Mouse (Mus musculus): ENCODE measurements around the gene Cpxm2.

Cpxm2 gene

DNA sequence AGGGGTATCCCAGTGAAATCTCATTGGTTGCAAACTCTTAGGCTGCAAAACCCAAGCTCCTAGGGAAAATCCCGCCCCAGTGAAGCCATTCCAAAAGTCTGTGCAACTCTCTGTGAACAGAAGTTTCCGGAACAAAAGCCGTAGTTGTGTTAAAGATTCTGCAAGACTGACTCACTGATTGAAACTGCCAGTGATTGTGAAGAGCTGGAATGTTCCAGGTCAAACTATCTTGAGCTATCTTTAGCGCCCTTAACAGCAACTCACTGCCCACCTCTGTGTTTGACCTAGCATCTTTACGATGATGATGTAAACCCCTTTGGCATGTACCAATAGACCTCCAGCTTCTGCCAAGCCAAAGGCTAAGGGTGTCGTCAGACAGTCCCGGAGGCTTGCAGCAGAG lies 31.3 kb downstream of the Cpxm2 start:
- no peak overlapping the region for H3K4me3 ChIP-seq (replicated peaks; ENCODE audit: low read length)
- 0 out of 2 replicates have a peak, but pooled peaks cover 4% of the 10 kb centered on the region for H3K27me3 ChIP-seq (ENCODE audit: insufficient read depth, low read length)
- no peaks in the 10 kb centered on the region for H3K4me1 ChIP-seq (replicated peaks; ENCODE audit: low read depth, low read length)
- TF ChIP-seq POU5F1 (IDR thresholded peaks at IDR 0.05; ENCODE audit: borderline replicate concordance, low read length), result no peak
- no peak for TF ChIP-seq CTCF (conservative IDR thresholded peaks at IDR 0.05; ENCODE audit: low read length)
- TF ChIP-seq NANOG (IDR thresholded peaks at IDR 0.05; ENCODE audit: borderline replicate concordance, low read length), result no peak
- H3K36me3 ChIP-seq (ENCODE audit: insufficient read depth, low read length), result no peaks in the 10 kb centered on the region
- peaks cover 3% of the 10 kb centered on the region; the same call in 1 of the 2 replicates for H3K9me3 ChIP-seq (ENCODE audit: low read length)

DNA sequence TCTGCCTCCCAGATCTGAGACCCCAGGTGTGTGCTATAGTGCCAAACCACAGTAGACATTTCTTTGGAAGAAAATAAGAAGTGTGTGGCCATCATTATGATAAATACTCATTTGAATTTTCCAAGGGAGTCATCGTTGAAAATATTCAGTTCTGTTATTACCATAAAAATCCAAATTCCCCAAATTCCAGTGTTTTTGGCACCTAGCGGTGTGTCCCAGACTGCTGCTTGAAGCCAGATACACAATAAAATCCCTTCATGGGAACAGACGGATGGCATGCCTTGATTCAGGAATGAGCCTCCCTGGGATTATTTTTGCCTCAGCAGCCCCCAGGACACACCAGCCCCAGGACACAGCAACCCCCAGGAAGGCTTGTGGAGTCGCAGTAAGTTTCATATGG lies 34.7 kb downstream of the Cpxm2 start:
- no peaks in the 10 kb centered on the region for H3K36me3 ChIP-seq (ENCODE audit: insufficient read depth, low read length)
- peaks cover 3% of the 10 kb centered on the region; the same call in 1 of the 2 replicates for H3K9me3 ChIP-seq (ENCODE audit: low read length)
- no peaks in the 10 kb centered on the region for H3K4me1 ChIP-seq (replicated peaks; ENCODE audit: low read depth, low read length)
- H3K27me3 ChIP-seq (ENCODE audit: insufficient read depth, low read length), result 0 out of 2 replicates have a peak, but pooled peaks cover 4% of the 10 kb centered on the region
- TF ChIP-seq NANOG (IDR thresholded peaks at IDR 0.05; ENCODE audit: borderline replicate concordance, low read length) (no peak), CTCF (conservative IDR thresholded peaks at IDR 0.05; ENCODE audit: low read length) (no peak), POU5F1 (IDR thresholded peaks at IDR 0.05; ENCODE audit: borderline replicate concordance, low read length) (no peak)
- no peak overlapping the region for H3K4me3 ChIP-seq (replicated peaks; ENCODE audit: low read length)

DNA sequence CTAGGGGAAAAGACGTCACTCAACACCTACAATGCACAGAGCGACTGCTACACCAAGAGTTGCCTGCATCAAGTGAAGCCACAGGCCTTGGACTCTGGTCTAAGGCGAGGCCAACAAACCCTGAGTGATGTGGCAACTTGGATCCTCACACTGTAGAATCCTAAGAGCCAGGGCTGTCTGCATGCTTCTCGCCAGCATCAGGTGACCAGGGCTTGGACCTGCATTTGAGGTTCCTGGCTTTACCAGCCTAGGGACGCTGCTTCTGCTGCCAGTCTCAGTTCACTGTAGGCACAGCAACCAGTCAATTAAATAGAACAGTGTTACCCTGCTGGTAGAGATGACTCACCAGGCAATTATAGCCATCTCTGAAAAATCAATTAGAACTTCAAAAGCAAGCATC lies 42.8 kb downstream of the Cpxm2 start:
- H3K9me3 ChIP-seq (ENCODE audit: low read length), result no peaks in the 10 kb centered on the region
- H3K4me1 ChIP-seq (replicated peaks; ENCODE audit: low read depth, low read length), result no peaks in the 10 kb centered on the region
- TF ChIP-seq NANOG (IDR thresholded peaks at IDR 0.05; ENCODE audit: borderline replicate concordance, low read length) (no peak), POU5F1 (IDR thresholded peaks at IDR 0.05; ENCODE audit: borderline replicate concordance, low read length) (no peak), CTCF (conservative IDR thresholded peaks at IDR 0.05; ENCODE audit: low read length) (no peak)
- H3K4me3 ChIP-seq (replicated peaks; ENCODE audit: low read length), result no peak overlapping the region
- H3K27me3 ChIP-seq (ENCODE audit: insufficient read depth, low read length), result no peaks in the 10 kb centered on the region
- no peaks in the 10 kb centered on the region for H3K36me3 ChIP-seq (ENCODE audit: insufficient read depth, low read length)

DNA sequence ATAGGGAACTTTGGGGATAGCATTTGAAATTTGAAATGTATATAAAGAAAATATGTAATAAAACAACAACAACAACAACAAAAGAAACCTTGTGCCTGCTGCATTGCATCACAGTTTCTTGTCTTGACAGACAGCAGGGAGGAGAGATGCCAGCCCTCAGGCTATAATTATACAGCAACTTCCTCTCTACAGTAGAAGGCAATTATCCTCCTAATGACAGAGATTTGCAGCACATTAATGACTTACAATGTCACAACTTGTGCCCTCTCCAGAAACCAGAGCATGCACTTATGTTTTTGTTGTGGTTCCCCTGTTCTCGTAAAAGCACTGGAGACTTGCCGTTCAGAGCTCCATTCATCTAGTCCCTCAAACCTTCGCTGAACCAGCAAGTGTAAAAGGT lies 44.2 kb downstream of the Cpxm2 start:
- Histone ChIP-seq H3K27me3 (ENCODE audit: insufficient read depth, low read length) (no peaks in the 10 kb centered on the region), H3K36me3 (ENCODE audit: insufficient read depth, low read length) (no peaks in the 10 kb centered on the region), H3K4me1 (replicated peaks; ENCODE audit: low read depth, low read length) (peaks cover 2% of the 10 kb centered on the region; the same call in 1 of the 2 replicates), H3K4me3 (replicated peaks; ENCODE audit: low read length) (no peak overlapping the region), H3K9me3 (ENCODE audit: low read length) (no peaks in the 10 kb centered on the region)
- TF ChIP-seq CTCF (conservative IDR thresholded peaks at IDR 0.05; ENCODE audit: low read length), result no peak

DNA sequence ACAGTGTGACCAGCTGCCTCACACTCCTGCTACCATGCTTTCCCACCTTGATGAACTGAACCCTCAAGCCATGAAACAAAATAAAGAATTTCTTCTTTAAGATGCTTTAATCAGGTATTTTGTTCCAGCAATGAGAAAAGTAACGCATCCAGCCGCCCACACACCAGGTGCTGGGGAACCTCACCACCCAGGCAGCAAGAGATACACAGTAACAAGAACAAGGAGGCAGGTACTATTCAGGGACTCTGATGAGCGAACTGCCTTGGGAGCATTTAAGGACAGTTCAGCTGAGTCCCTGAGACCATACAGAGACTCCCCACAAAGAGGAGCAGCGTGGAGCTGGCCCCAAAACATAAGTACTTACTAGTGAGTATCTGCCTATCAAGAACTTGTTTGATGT lies 47.6 kb downstream of the Cpxm2 start:
- H3K27me3 ChIP-seq (ENCODE audit: insufficient read depth, low read length), result no peaks in the 10 kb centered on the region
- no peaks in the 10 kb centered on the region for H3K36me3 ChIP-seq (ENCODE audit: insufficient read depth, low read length)
- H3K4me3 ChIP-seq (replicated peaks; ENCODE audit: low read length), result no peak overlapping the region
- H3K9me3 ChIP-seq (ENCODE audit: low read length), result no peaks in the 10 kb centered on the region
- TF ChIP-seq CTCF (conservative IDR thresholded peaks at IDR 0.05; ENCODE audit: low read length) (no peak), POU5F1 (IDR thresholded peaks at IDR 0.05; ENCODE audit: borderline replicate concordance, low read length) (no peak), NANOG (IDR thresholded peaks at IDR 0.05; ENCODE audit: borderline replicate concordance, low read length) (no peak)
- H3K4me1 ChIP-seq (replicated peaks; ENCODE audit: low read depth, low read length), result peaks cover 5% of the 10 kb centered on the region; the same call in 1 of the 2 replicates

DNA sequence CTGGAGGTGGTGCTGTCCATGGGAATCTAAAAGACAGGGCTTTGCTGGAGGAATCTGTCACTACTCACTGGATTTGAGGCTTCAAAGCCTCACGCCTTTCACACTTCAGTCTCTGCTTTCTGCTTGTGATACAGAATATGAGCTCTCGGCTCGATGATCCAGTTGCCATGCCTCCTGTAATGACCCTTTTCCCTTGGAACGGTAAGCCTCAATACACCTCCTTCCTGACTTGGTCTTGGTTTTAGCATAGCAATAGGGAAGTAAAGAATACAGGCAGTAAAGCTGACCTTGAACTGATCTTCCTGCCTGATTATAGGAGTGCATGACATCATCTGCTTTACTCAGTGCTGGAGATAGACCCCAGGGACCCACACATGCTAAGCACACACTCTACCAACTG lies 49.2 kb downstream of the Cpxm2 start:
- Histone ChIP-seq H3K4me1 (replicated peaks; ENCODE audit: low read depth, low read length) (peaks cover 5% of the 10 kb centered on the region; the same call in 1 of the 2 replicates), H3K9me3 (ENCODE audit: low read length) (no peaks in the 10 kb centered on the region), H3K36me3 (ENCODE audit: insufficient read depth, low read length) (no peaks in the 10 kb centered on the region), H3K27me3 (ENCODE audit: insufficient read depth, low read length) (no peaks in the 10 kb centered on the region), H3K4me3 (replicated peaks; ENCODE audit: low read length) (no peak overlapping the region)
- no peak for TF ChIP-seq NANOG (IDR thresholded peaks at IDR 0.05; ENCODE audit: borderline replicate concordance, low read length)
- TF ChIP-seq POU5F1 (IDR thresholded peaks at IDR 0.05; ENCODE audit: borderline replicate concordance, low read length), result no peak
- TF ChIP-seq CTCF (conservative IDR thresholded peaks at IDR 0.05; ENCODE audit: low read length), result no peak

DNA sequence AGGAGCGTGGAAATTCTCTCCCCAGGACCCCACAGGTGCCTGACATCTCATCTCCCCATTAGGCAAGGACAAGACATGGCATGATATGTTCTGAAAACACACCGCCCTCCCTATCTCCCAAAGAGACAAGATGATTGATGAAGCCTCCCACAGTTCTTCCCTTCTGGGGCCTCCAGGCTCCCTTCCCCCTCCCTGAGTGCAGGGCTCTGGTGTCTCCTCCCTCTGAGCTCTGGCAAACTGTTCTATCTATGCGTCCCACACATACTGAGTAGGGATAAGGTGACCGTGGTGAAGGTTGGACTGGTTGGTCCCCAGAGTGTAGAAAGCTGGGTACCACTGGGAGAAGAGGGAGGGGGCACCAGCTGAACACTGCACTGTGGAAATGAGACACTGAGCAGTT lies 56.1 kb downstream of the Cpxm2 start:
- H3K4me1 ChIP-seq (replicated peaks; ENCODE audit: low read depth, low read length), result no peaks in the 10 kb centered on the region
- H3K9me3 ChIP-seq (ENCODE audit: low read length), result peaks cover 27% of the 10 kb centered on the region
- TF ChIP-seq NANOG (IDR thresholded peaks at IDR 0.05; ENCODE audit: borderline replicate concordance, low read length) (no peak), POU5F1 (IDR thresholded peaks at IDR 0.05; ENCODE audit: borderline replicate concordance, low read length) (no peak), CTCF (conservative IDR thresholded peaks at IDR 0.05; ENCODE audit: low read length) (no peak)
- no peaks in the 10 kb centered on the region for H3K36me3 ChIP-seq (ENCODE audit: insufficient read depth, low read length)
- no peak overlapping the region for H3K4me3 ChIP-seq (replicated peaks; ENCODE audit: low read length)
- no peaks in the 10 kb centered on the region for H3K27me3 ChIP-seq (ENCODE audit: insufficient read depth, low read length)

DNA sequence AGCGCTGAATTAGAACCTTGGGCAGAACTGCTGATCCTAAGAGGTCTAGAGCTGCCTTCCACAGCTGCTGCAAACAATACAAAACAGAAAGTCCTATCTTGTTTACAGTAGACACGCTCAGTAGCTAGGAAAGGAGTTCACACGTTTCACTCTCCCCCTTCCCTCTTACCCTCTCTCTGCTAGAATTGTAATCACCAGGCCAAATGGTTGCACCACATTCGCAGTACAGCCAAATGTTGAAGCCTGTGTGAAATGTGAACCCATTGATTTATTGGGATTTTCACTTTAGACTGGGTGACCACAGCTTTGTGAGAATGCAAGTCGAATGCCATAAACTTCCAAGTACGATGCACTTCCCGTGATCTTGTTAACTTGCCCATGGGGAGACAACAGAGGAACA lies 59.9 kb downstream of the Cpxm2 start:
- Histone ChIP-seq H3K27me3 (ENCODE audit: insufficient read depth, low read length) (no peaks in the 10 kb centered on the region), H3K4me3 (replicated peaks; ENCODE audit: low read length) (no peak overlapping the region), H3K36me3 (ENCODE audit: insufficient read depth, low read length) (no peaks in the 10 kb centered on the region), H3K9me3 (ENCODE audit: low read length) (peaks cover 27% of the 10 kb centered on the region), H3K4me1 (replicated peaks; ENCODE audit: low read depth, low read length) (no peaks in the 10 kb centered on the region)
- no peak for TF ChIP-seq NANOG (IDR thresholded peaks at IDR 0.05; ENCODE audit: borderline replicate concordance, low read length)
- no peak for TF ChIP-seq CTCF (conservative IDR thresholded peaks at IDR 0.05; ENCODE audit: low read length)
- no peak for TF ChIP-seq POU5F1 (IDR thresholded peaks at IDR 0.05; ENCODE audit: borderline replicate concordance, low read length)

DNA sequence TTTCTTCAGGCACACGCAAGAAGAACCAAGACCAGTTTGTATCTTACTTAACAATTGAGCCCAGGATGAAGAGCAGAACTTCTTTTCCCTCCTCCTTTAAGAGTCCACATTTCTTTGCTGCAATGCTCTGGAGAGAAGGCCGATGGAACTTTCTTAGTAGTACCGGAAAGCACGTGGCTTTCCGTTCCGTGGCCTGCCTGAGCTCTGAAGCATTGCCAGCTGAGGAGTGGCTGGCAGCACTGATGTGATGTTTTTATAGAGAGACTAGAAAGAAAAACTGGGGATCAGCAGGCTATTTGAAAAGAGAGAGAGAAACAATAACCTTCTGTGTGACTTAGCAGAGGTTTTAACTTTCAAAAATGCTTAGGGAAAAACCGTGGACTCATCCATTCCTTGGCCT lies 63.0 kb downstream of the Cpxm2 start:
- H3K27me3 ChIP-seq (ENCODE audit: insufficient read depth, low read length), result no peaks in the 10 kb centered on the region
- no peaks in the 10 kb centered on the region for H3K36me3 ChIP-seq (ENCODE audit: insufficient read depth, low read length)
- H3K4me1 ChIP-seq (replicated peaks; ENCODE audit: low read depth, low read length), result no peaks in the 10 kb centered on the region
- TF ChIP-seq CTCF (conservative IDR thresholded peaks at IDR 0.05; ENCODE audit: low read length) (no peak), NANOG (IDR thresholded peaks at IDR 0.05; ENCODE audit: borderline replicate concordance, low read length) (no peak), POU5F1 (IDR thresholded peaks at IDR 0.05; ENCODE audit: borderline replicate concordance, low read length) (no peak)
- H3K4me3 ChIP-seq (replicated peaks; ENCODE audit: low read length), result no peak overlapping the region
- H3K9me3 ChIP-seq (ENCODE audit: low read length), result no peaks in the 10 kb centered on the region; the same call in 1 of the 2 replicates

Measured in E14TG2a.4 (cell line).